Mouse (Mus musculus) skeletal muscle tissue, adult 2 months (tissue): ENCODE measurements at regions not wholly inside any gene's neighbourhood (a gene's known extent, or its start where the extent isn't known, plus 50 kb on each side); places are given as distances from the start of the nearest gene placed in this dataset.

Experiments used
- DNase-seq: peaks from one replicate; pipeline ENCODE4 v3.0.0-alpha.2; 2012; ENCODE audit warnings: low read depth, low spot score

DNA sequence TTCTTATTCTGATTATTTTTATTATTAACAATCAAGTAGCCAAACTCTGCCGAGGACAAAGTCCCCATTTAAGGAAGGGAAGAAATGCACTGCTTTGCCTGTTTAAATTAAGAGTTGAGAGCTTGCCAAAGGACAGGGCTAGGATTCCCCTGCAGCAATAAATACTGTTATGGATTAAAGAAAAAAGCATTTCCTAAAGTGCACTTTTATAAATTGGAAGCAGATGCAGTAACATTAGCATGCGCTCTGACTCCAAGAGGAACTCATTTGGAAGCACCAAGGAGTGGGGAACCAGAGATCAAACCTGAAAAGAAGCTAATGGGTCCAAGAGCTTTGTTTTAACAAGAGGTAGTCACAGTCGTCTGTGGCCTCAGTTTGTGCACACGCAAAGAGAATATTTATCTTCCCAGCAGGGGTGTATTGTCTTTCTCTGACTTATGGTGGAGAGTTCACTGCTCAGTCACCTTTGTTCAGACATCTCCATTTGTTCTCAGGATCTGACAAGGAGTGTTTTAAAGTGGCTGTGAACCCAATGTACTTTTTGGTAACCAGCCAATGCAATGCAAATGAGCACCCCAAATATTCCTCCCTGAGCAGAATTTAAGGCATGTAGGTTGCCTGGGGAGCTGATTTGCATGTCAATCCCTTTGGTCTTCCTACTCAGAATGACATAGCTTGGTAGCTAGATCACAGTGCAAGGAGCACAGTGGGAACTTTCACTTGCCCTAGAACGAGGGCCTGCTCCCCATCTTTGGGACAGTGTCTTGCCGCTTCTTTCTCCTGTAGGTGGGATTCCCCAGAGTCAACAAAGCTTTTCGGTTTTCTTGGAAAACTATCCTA, 119.1 kb upstream of the Nbea start:
- no peak for DNase-seq

- no peak for DNase-seq
Measured at GRCm38 (mm10) chr3:56300769-56301168, 117.3 kb upstream of the Nbea start.

GRCm38 (mm10) chr3:56295578-56295977, 112.1 kb upstream of the Nbea start:
- DNase-seq = no peak

DNA sequence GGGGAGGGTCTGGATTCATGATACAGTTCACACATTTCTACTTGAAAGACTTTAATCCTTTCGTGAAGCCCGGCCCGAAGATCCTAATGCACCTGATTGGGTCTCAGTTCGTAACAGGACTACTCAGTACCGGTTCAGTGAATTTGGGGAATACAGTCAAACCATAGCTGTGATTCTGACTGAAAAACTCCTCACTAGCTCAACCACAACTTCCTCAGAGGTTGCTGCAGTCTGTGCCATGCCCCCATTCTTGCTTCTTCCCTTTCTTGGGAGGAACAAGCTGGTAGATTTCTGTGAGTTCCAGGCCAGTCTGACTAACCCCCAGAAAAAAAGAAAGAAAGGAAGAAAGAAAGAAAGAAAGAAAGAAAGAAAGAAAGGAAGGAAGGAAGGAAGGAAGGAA, 98.0 kb upstream of the Nbea start:
- DNase-seq = no peak

- no peak for DNase-seq
Measured at GRCm38 (mm10) chr3:56280330-56280957, 96.9 kb upstream of the Nbea start.

GRCm38 (mm10) chr3:56272587-56272986, 89.1 kb upstream of the Nbea start:
- DNase-seq = no peak

GRCm38 (mm10) chr3:56270241-56270830, 86.8 kb upstream of the Nbea start:
- DNase-seq = peak; percentile 1

- no peak for DNase-seq
Measured at GRCm38 (mm10) chr3:56261800-56262561, 78.5 kb upstream of the Nbea start.

GRCm38 (mm10) chr3:56256271-56256670, 72.8 kb upstream of the Nbea start:
- no peak for DNase-seq

DNA sequence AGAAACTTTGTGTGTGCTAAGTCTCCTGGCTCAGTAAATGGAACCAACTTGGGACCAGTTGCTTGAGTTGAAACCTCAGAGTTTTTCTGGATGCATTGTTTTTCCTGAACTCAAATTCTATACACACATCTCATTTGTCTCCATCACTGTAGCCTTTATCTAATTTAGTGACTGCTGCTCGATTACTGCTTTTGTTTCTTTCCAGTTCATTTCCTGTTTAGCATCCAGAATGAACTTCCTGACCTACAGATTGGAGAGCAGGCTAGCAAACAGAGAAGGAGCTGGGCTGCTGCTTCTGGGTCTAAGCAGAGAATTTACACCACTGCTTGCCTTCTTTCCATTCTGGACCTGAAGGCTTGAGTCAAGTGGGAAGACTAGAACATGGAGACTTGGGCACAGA, 60.9 kb upstream of the Nbea start:
- no peak for DNase-seq

- no peak for DNase-seq
Measured at GRCm38 (mm10) chr3:56238228-56238627, 54.7 kb upstream of the Nbea start.

GRCm38 (mm10) chr3:56236163-56236562, 52.7 kb upstream of the Nbea start:
- no peak for DNase-seq
